Mouse (Mus musculus) cerebellum, adult 2 months (tissue): ENCODE measurements at regions not wholly inside any gene's neighbourhood (a gene's known extent, or its start where the extent isn't known, plus 50 kb on each side); places are given as distances from the start of the nearest gene placed in this dataset.

Source experiments
- CTCF ChIP-seq: fragments of 200-500 bp; IDR thresholded peaks from 2 replicates; pipeline ENCODE4 v1.5.1; 2011; ENCODE audit warnings: low read depth, mild to moderate bottlenecking, control low read depth, low read length, moderate library complexity, borderline replicate concordance; ENCODE audit not compliant: insufficient read depth
- POLR2A ChIP-seq: fragments of 200-500 bp; IDR thresholded peaks from 2 replicates; pipeline ENCODE4 v1.6.1; 2011; ENCODE audit warnings: low read length, control low read depth, borderline replicate concordance; ENCODE audit not compliant: insufficient read depth

- TF ChIP-seq CTCF (no peak), POLR2A (no peak)
These were observed 75.5 kb upstream of the Gm5148 start for GRCm38 (mm10) chr3:37799809-37800208.
